Comparison of ENCODE assay signal across 12 mouse cellular contexts in genomic region chr6:23382283-23383003, GRCm38 (mm10).
DNase-seq lines count a peak whose midpoint lies in the region; ATAC-seq and TF ChIP-seq lines count a peak whose summit lies in the region.
"Had no signal": no experiment of that assay in that cellular context is flagged by ENCODE, and none has a peak within 500 bp of the region (broad histone marks: within the 10 kb centered on the region; RNA-seq: fewer than 3 reads in every experiment).

No protein-coding gene starts in this region.

- H3K4me3 ChIP-seq in embryonic facial prominence, embryonic 12.5 days, result no peak overlapping the region
- H3K4me3 ChIP-seq in hindbrain, embryonic 13.5 days, result no peak overlapping the region
- no peak overlapping the region for H3K4me3 ChIP-seq in midbrain, embryonic 13.5 days (replicated peaks)
- H3K4me3 ChIP-seq: limb, embryonic 15.5 days had no signal

- no peaks in the 10 kb centered on the region for H3K27me3 ChIP-seq in embryonic facial prominence, embryonic 12.5 days
- peaks cover 6% of the 10 kb centered on the region; the same call in 1 of the 2 replicates for H3K27me3 ChIP-seq in hindbrain, embryonic 13.5 days
- peaks cover 54% of the 10 kb centered on the region for H3K27me3 ChIP-seq in midbrain, embryonic 13.5 days
- H3K27me3 ChIP-seq: limb, embryonic 15.5 days had no signal

- peak overlapping the region; percentile 24 for H3K4me2 ChIP-seq in embryonic facial prominence, embryonic 12.5 days (replicated peaks)
- peak overlapping the region; percentile 44 for H3K4me2 ChIP-seq in hindbrain, embryonic 13.5 days
- peak overlapping the region; percentile 38 for H3K4me2 ChIP-seq in midbrain, embryonic 13.5 days (replicated peaks)
- H3K4me2 ChIP-seq: limb, embryonic 15.5 days had no signal

- DNase-seq in brain, embryonic 14.5 days (ENCODE audit: low read depth), result peak; percentile 95
- no peak for DNase-seq in left cerebral cortex, adult 9 months (ENCODE audit: low spot score in 2 of 2)
- DNase-seq in adrenal gland, postnatal 4 days (ENCODE audit: low spot score in 2 of 2), result no peak
- no peak for DNase-seq in spleen, adult 12 weeks (ENCODE audit: low spot score)
- DNase-seq: lung, postnatal 14 days; thymus, postnatal 14 days had no signal

- peak; percentile 28; the same call in 1 of the 2 replicates for ATAC-seq in embryonic facial prominence, embryonic 12.5 days (ENCODE audit: insufficient number of reproducible peaks, insufficient read depth, low FRiP score, low TSS enrichment)
- peak; percentile 49; the same call in 1 of the 2 replicates for ATAC-seq in hindbrain, embryonic 13.5 days (ENCODE audit: low FRiP score)
- peak; percentile 86 for ATAC-seq in midbrain, embryonic 13.5 days
- no peak for ATAC-seq in erythroblast, adult 5-6 weeks (replicated peaks; ENCODE audit: low FRiP score, poor library complexity, severe bottlenecking)

- H3K4me1 ChIP-seq in embryonic facial prominence, embryonic 12.5 days, result 0 out of 2 replicates have a peak, but pooled peaks cover 6% of the 10 kb centered on the region
- peaks cover 17% of the 10 kb centered on the region for H3K4me1 ChIP-seq in hindbrain, embryonic 13.5 days (replicated peaks)
- H3K4me1 ChIP-seq in midbrain, embryonic 13.5 days (replicated peaks), result peaks cover 18% of the 10 kb centered on the region

- no peak overlapping the region for H3K27ac ChIP-seq in embryonic facial prominence, embryonic 12.5 days
- H3K27ac ChIP-seq in hindbrain, embryonic 13.5 days, result 0 out of 2 replicates have a peak overlapping the region, but pooled peaks have one; percentile 6
- H3K27ac ChIP-seq in midbrain, embryonic 13.5 days, result peak overlapping the region; percentile 14; the same call in 1 of the 2 replicates
- H3K27ac ChIP-seq: kidney, postnatal 0 days; limb, embryonic 15.5 days had no signal

- TF ChIP-seq CTCF in brain, embryonic 14.5 days (IDR thresholded peaks at IDR 0.05; ENCODE audit: borderline replicate concordance, extremely low read depth, insufficient read depth, insufficient read length), result no peak

- TF ChIP-seq POLR2A in brain, embryonic 14.5 days (IDR thresholded peaks at IDR 0.05; ENCODE audit: borderline replicate concordance, extremely low read depth, insufficient read depth, insufficient read length, poor library complexity, severe bottlenecking), result no peak

- no peak overlapping the region for H3K9ac ChIP-seq in embryonic facial prominence, embryonic 12.5 days
- no peak overlapping the region for H3K9ac ChIP-seq in hindbrain, embryonic 13.5 days
- no peak overlapping the region for H3K9ac ChIP-seq in midbrain, embryonic 13.5 days (replicated peaks)
- H3K9ac ChIP-seq: limb, embryonic 15.5 days had no signal

- no peaks in the 10 kb centered on the region for H3K36me3 ChIP-seq in embryonic facial prominence, embryonic 12.5 days
- H3K36me3 ChIP-seq in hindbrain, embryonic 13.5 days, result no peaks in the 10 kb centered on the region
- no peaks in the 10 kb centered on the region for H3K36me3 ChIP-seq in midbrain, embryonic 13.5 days
- H3K36me3 ChIP-seq: limb, embryonic 15.5 days had no signal

- whole genome bisulfite sequencing in embryonic facial prominence, embryonic 12.5 days, result 13% methylated on average over 12 of the region's 12 CpGs
- WGBS in hindbrain, embryonic 13.5 days, result 16% methylated on average over 12 of the region's 12 CpGs
- WGBS in midbrain, embryonic 13.5 days, result 5% methylated on average over 12 of the region's 12 CpGs

- H3K9me3 ChIP-seq in embryonic facial prominence, embryonic 12.5 days, result no peaks in the 10 kb centered on the region
- H3K9me3 ChIP-seq in hindbrain, embryonic 13.5 days, result no peaks in the 10 kb centered on the region
- no peaks in the 10 kb centered on the region for H3K9me3 ChIP-seq in midbrain, embryonic 13.5 days
- H3K9me3 ChIP-seq: limb, embryonic 15.5 days had no signal
